Mouse (Mus musculus) MEL-GATA-1-ER (cell line): ENCODE results near the gene Tmem220.

ENCODE experiments used
- DNase-seq: peaks from one replicate; pipeline ENCODE4 v3.0.0-alpha.2; 2012; ENCODE audit warnings: low read depth; ENCODE audit errors: extremely low read depth

Tmem220 gene

GRCm38 (mm10) chr11:67052321-67052952 is 27.5 kb downstream of the Tmem220 start, which contains the start of the genes Adprm and Sco1:
Adprm (minus strand) TSS chr11:67052594.
Sco1 (plus strand) TSS chr11:67052670.
- DNase-seq = peak; percentile 84

DNA sequence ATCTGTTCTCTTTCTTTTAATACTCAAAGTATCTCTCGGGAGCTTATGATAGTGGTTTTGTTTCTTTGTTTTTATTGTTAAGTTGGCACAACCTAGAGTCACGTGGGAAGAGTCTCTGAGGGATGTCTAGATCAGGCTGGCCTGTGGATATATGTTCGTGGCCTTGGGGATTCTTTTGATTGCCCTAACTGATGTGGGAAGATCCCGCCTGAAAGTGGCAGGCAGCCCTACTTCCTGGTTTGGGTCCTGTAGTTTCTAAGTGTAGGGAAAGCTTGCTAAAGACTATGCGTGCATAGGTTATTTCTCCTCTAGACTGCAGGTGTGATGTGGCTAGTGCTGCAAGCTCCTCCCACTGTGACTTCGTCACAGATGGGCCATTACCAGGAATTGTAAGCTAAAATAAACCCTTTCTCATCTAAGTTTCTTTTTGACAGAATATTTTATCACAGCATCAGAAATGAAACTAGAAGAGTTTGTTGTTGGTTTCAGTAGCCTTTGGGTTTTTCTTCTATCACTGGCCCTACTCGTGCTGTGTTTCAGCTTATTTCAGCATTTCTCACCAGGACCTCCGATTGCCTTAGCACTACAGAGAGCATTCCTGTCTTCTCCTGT is 29.9 kb downstream of the Tmem220 start:
- DNase-seq = no peak

GRCm38 (mm10) chr11:67061311-67061710 is 36.4 kb downstream of the Tmem220 start:
- DNase-seq = no peak

DNA sequence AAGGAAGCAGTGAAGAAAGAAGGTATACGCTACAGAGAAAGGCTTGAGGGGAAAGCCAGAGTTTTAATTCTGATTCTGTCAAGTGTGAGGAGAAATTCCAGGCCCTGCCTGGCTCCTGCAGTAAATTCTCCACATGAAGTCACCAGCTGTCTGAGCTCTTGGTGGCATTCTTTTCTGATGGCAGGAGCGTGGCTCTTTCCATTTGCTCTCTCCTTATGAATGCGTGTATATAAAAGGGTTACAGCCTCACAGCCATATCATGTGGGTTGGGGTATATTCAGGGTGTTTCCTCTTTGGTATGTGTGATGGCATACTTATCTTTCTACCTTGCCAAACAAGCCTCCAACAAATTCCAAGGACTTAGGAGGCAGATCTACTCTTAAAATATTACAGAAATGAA is 37.8 kb downstream of the Tmem220 start:
- DNase-seq = no peak

GRCm38 (mm10) chr11:67067741-67068140 is 42.8 kb downstream of the Tmem220 start:
- DNase-seq = no peak

DNA sequence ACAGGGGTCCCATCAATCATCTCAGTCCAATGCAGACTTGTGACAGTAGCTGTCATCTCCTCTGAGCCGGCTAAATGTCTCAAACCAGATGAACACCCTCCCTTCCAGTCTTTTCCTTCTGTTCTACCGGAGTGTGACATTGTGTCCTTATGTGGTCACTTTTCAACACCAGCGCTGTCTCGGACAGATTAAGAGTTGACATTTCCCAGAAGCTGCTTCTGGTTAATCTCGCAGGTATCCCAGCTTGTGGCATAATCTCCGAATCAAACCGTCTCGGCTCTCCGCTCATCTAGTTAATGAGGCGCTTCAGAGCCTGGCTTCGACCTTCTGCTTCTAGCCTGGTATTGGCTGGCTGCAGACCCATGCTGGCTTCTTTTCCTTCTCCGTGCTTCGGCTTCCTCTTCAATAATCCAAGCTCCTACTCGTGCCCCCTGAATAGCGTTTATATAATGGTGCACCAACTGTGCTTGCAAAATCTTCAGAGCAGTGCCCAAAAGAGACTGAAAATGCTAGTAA is 47.7 kb downstream of the Tmem220 start:
- no peak for DNase-seq

DNA sequence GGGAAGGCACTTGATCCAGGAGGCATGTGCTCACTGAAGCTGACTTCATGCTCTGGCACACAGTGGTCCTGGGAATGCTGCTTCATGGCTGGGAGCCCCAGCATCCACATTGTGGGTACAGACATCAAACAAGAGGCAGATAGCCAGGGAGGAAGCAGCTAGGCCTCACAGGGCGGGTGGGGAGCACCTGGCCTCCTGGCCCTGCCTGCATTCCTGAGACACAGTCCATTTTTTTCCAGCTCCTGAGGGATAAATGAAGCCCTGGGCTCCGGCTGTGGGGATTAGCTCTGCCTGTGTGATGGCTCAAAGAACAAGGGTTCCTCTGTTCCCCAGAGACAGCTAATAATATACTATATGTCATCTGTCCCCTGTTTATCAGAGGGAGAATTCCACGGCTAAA is 50.1 kb downstream of the Tmem220 start:
- DNase-seq = no peak

GRCm38 (mm10) chr11:67076781-67077180 is 51.8 kb downstream of the Tmem220 start:
- no peak for DNase-seq

DNA sequence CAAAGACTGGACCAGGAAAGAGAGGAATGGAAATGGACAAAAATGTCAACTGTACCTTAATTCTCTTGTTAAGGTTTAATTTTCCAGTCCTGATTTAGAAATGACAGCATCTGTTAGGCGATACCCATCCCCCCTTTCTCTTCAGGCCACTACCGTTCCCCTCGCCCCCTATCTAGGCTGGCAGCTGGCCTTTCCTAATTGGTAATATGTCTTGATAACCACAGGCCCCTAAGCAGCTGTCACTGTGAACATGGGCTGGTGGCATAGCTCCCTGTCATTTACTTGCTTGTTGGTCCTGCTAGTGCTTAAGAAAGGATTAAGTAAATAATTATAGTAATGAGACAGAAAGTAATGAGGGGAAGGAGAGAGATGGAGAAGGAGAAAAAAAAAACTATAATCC is 52.5 kb downstream of the Tmem220 start:
- DNase-seq = no peak

DNA sequence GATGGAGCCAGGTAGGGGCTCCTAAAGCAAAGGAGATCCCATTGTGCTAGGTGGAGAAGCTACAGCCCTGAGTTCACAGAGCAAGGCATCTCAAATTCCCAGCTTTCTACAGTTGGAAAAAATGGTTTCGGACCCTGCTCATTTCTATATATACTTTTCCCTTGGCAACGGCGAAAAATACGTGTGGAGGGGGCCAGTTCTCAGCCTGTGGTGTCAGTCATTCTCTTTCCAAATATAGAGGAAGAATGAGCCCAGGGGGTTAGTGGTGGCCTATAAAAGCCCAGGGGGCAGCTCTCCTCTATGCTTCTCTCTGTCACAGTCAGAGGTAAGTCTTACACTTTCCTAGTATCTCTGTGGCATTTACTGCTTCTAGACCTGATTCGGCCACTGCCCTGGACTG is 53.0 kb downstream of the Tmem220 start, which contains the start of gene Myh3:
Gene Myh3 (plus strand): TSS at position 301 of the 400 bp plus-strand sequence.
- DNase-seq = no peak

DNA sequence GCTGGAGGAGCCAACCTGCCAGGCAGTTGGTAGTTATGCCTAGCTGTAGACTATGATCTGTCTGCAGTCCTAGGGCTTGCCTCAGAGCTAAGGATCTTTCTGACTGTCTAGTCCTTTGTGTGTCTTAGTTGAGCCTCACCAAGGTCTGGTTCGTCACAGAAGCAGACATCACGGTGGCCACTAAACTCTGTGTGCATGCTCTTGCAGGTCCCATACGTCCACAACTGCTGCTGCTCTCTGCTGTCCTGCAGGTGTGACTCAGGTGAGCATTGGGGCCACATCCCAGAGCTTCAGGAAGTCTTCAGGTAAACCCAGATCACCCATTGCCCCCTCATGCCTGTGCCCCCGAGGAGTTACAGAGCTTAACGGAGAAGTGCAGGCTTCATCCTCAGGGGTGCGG is 53.9 kb downstream of the Tmem220 start:
- DNase-seq = no peak

DNA sequence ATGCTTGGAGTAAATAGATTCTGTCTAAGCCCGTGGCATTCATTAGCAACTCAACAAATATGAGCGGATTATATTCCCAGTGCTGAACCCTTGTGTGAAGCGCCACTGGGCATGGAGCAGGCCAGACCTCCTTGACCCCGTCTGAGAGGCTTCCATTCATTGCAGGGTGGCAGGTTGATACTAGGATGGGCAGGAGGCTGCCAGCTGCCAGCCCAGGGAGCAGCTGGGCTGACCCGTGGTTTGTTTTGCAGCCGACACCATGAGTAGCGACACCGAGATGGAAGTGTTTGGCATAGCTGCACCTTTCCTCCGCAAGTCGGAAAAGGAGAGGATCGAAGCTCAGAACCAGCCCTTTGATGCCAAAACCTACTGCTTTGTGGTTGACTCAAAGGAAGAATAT is 54.8 kb downstream of the Tmem220 start:
- no peak for DNase-seq

GRCm38 (mm10) chr11:67080168-67080567 is 55.2 kb downstream of the Tmem220 start:
- DNase-seq = peak; percentile 45

- peak; percentile 39 for DNase-seq
These were observed 56.2 kb downstream of the Tmem220 start for GRCm38 (mm10) chr11:67081125-67081649.

- DNase-seq = peak; percentile 37
These were observed 57.2 kb downstream of the Tmem220 start for GRCm38 (mm10) chr11:67082188-67082587.

- peak; percentile 66 for DNase-seq
These were observed 57.8 kb downstream of the Tmem220 start for GRCm38 (mm10) chr11:67082793-67083192.

- no peak for DNase-seq
These were observed 58.3 kb downstream of the Tmem220 start for GRCm38 (mm10) chr11:67083239-67083638.

DNA sequence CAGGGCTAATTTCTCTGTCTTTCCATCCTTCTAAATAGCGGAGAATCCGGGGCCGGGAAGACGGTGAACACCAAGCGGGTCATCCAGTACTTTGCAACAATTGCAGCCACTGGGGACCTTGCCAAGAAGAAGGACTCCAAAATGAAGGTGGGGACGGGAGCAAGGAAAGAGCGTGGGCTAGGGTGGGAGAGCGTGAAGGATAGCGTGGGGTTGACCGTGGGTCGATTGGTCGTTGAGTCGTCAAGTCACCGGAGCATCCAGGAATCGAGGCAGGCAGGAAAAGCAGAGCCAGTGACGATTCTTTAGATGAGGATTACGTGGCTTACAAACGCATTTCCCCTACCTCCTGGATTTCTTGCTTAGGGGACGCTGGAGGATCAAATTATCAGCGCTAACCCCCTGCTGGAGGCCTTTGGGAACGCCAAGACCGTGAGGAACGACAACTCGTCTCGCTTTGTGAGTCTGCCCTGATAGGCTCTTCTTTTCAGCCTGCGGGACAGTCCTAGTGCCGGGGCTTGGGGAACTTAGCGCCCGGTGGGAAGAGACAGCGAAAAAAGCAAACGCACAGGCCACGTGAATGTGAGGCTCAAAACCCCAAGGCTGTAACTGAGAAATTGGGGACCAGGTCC is 58.9 kb downstream of the Tmem220 start:
- DNase-seq = no peak
